Mouse (Mus musculus): ENCODE data around the gene Ncf4.

Ncf4 gene

GRCm38 (mm10) chr15:78244695-78245492 is at the start of gene Ncf4:
Ncf4 (plus strand) TSS chr15:78244801.
- no peak for DNase-seq (ENCODE audit: low spot score in 2 of 2)

- DNase-seq (ENCODE audit: low spot score in 2 of 2): no peak
These were observed 49.3 kb upstream of the Ncf4 start for GRCm38 (mm10) chr15:78195096-78195880.

GRCm38 (mm10) chr15:78204053-78204847 is 40.4 kb upstream of the Ncf4 start:
- peak; percentile 33 to 45 for DNase-seq (ENCODE audit: low spot score in 2 of 2)

GRCm38 (mm10) chr15:78205192-78205591 is 39.4 kb upstream of the Ncf4 start:
- no peak for DNase-seq (ENCODE audit: low spot score in 2 of 2)

GRCm38 (mm10) chr15:78206312-78206711 is 38.3 kb upstream of the Ncf4 start, which contains the start of gene Pvalb:
Pvalb (minus strand) TSS chr15:78206400.
- DNase-seq (ENCODE audit: low spot score in 2 of 2): no peak

GRCm38 (mm10) chr15:78210203-78210602 is 34.4 kb upstream of the Ncf4 start:
- DNase-seq (ENCODE audit: low spot score in 2 of 2): no peak

- DNase-seq (ENCODE audit: low spot score in 2 of 2): no peak
These were observed 33.2 kb upstream of the Ncf4 start for GRCm38 (mm10) chr15:78211367-78211766.

- DNase-seq (ENCODE audit: low spot score in 2 of 2): no peak
These were observed 29.3 kb upstream of the Ncf4 start for GRCm38 (mm10) chr15:78215269-78215668.

GRCm38 (mm10) chr15:78227816-78228215 is 16.8 kb upstream of the Ncf4 start:
- no peak for DNase-seq (ENCODE audit: low spot score in 2 of 2)

GRCm38 (mm10) chr15:78231346-78232331 is 13.0 kb upstream of the Ncf4 start:
- DNase-seq (ENCODE audit: low spot score in 2 of 2): no peak

GRCm38 (mm10) chr15:78234823-78235509 is 9.6 kb upstream of the Ncf4 start:
- DNase-seq (ENCODE audit: low spot score in 2 of 2): no peak

- peak; percentile 44 to 54 for DNase-seq (ENCODE audit: low spot score in 2 of 2)
These were observed 5.1 kb upstream of the Ncf4 start for GRCm38 (mm10) chr15:78239453-78239852.

- DNase-seq (ENCODE audit: low spot score in 2 of 2): no peak
These were observed 4.5 kb upstream of the Ncf4 start for GRCm38 (mm10) chr15:78239956-78240617.

- DNase-seq (ENCODE audit: low spot score in 2 of 2): no peak
These were observed 3.3 kb upstream of the Ncf4 start for GRCm38 (mm10) chr15:78241335-78241734.

GRCm38 (mm10) chr15:78243061-78243460 is 1.5 kb upstream of the Ncf4 start:
- no peak for DNase-seq (ENCODE audit: low spot score in 2 of 2)

GRCm38 (mm10) chr15:78243774-78244173 is 827 bp upstream of the Ncf4 start:
- DNase-seq (ENCODE audit: low spot score in 2 of 2): peak in 1 of 2 experiments; percentile 14

- DNase-seq (ENCODE audit: low spot score in 2 of 2): no peak
These were observed 1.8 kb downstream of the Ncf4 start for GRCm38 (mm10) chr15:78246143-78247116.

- no peak for DNase-seq (ENCODE audit: low spot score in 2 of 2)
These were observed 3.1 kb downstream of the Ncf4 start for GRCm38 (mm10) chr15:78247659-78248058.
